Mouse (Mus musculus): ENCODE results near the gene Acvr1.

Gene Acvr1

GRCm38 (mm10) chr2:58408926-58409634 is 157.9 kb downstream of the Acvr1 start:
- DNase-seq (ENCODE audit: low spot score in 2 of 2): no peak

- DNase-seq (ENCODE audit: low spot score in 2 of 2): no peak
Measured at GRCm38 (mm10) chr2:58403481-58403880, 163.5 kb downstream of the Acvr1 start.

- no peak for DNase-seq (ENCODE audit: low spot score in 2 of 2)
Measured at GRCm38 (mm10) chr2:58388601-58389000, 178.4 kb downstream of the Acvr1 start.

GRCm38 (mm10) chr2:58380020-58380419 is 186.9 kb downstream of the Acvr1 start:
- DNase-seq (ENCODE audit: low spot score in 2 of 2): no peak

- no peak for DNase-seq (ENCODE audit: low spot score in 2 of 2)
Measured at GRCm38 (mm10) chr2:58379475-58379874, 187.5 kb downstream of the Acvr1 start.

GRCm38 (mm10) chr2:58377417-58378130 is 189.4 kb downstream of the Acvr1 start:
- no peak for DNase-seq (ENCODE audit: low spot score in 2 of 2)

- DNase-seq (ENCODE audit: low spot score in 2 of 2): no peak
Measured at GRCm38 (mm10) chr2:58366196-58366595, 200.8 kb downstream of the Acvr1 start.

GRCm38 (mm10) chr2:58361361-58362046 is 205.5 kb downstream of the Acvr1 start:
- DNase-seq (ENCODE audit: low spot score in 2 of 2): no peak

- no peak for DNase-seq (ENCODE audit: low spot score in 2 of 2)
Measured at GRCm38 (mm10) chr2:58358132-58358460, 208.9 kb downstream of the Acvr1 start.

GRCm38 (mm10) chr2:58357414-58358131 is 209.4 kb downstream of the Acvr1 start, which contains the start of gene Acvr1c:
Gene Acvr1c, minus strand, starts transcription at chr2:58357895.
- peak; percentile 27 to 40 for DNase-seq (ENCODE audit: low spot score in 2 of 2)

GRCm38 (mm10) chr2:58357068-58357413 is 209.9 kb downstream of the Acvr1 start:
- peak in 1 of 2 experiments; percentile 14 for DNase-seq (ENCODE audit: low spot score in 2 of 2)

GRCm38 (mm10) chr2:58354389-58354788 is 212.6 kb downstream of the Acvr1 start:
- DNase-seq (ENCODE audit: low spot score in 2 of 2): no peak

GRCm38 (mm10) chr2:58352846-58353245 is 214.1 kb downstream of the Acvr1 start:
- DNase-seq (ENCODE audit: low spot score in 2 of 2): no peak

- DNase-seq (ENCODE audit: low spot score in 2 of 2): no peak
Measured at GRCm38 (mm10) chr2:58350657-58351056, 216.3 kb downstream of the Acvr1 start.
